Mouse (Mus musculus) fat pad, adult 2 months (tissue): Measurements from ENCODE around the gene Thbs3.

Experiments used
- DNase-seq: peaks from one replicate; pipeline ENCODE4 v3.0.0-alpha.2; 2011; ENCODE audit warnings: low read depth, low spot score; ENCODE audit errors: extremely low read depth

The Thbs3 gene

GRCm38 (mm10) chr3:89226900-89227299 is 11.9 kb downstream of the Thbs3 start, which contains the start of gene Mtx1:
TSS of gene Mtx1 (minus strand) at chr3:89227088.
- DNase-seq = no peak

GRCm38 (mm10) chr3:89227307-89228179 is 12.6 kb downstream of the Thbs3 start:
- no peak for DNase-seq

- DNase-seq = no peak
Observed at GRCm38 (mm10) chr3:89228180-89228549, 13.2 kb downstream of the Thbs3 start.

GRCm38 (mm10) chr3:89228836-89229235 is 13.9 kb downstream of the Thbs3 start, which contains the start of gene Muc1:
TSS of gene Muc1 (plus strand) at chr3:89229057.
- no peak for DNase-seq

GRCm38 (mm10) chr3:89229276-89229675 is 14.3 kb downstream of the Thbs3 start:
- DNase-seq = no peak

- DNase-seq = no peak
Observed at GRCm38 (mm10) chr3:89230561-89230960, 15.6 kb downstream of the Thbs3 start.

- no peak for DNase-seq
Observed at GRCm38 (mm10) chr3:89231345-89231744, 16.4 kb downstream of the Thbs3 start.

GRCm38 (mm10) chr3:89231772-89232275 is 16.8 kb downstream of the Thbs3 start:
- DNase-seq = no peak

- no peak for DNase-seq
Observed at GRCm38 (mm10) chr3:89232614-89233013, 17.6 kb downstream of the Thbs3 start.

GRCm38 (mm10) chr3:89233562-89234110 is 18.7 kb downstream of the Thbs3 start:
- DNase-seq = no peak

GRCm38 (mm10) chr3:89236516-89236915 is 21.5 kb downstream of the Thbs3 start:
- no peak for DNase-seq

- no peak for DNase-seq
Observed at GRCm38 (mm10) chr3:89237682-89238081, 22.7 kb downstream of the Thbs3 start.

- no peak for DNase-seq
Observed at GRCm38 (mm10) chr3:89238494-89238893, 23.5 kb downstream of the Thbs3 start.

- DNase-seq = no peak
Observed at GRCm38 (mm10) chr3:89242331-89242895, 27.4 kb downstream of the Thbs3 start.

GRCm38 (mm10) chr3:89243609-89244008 is 28.6 kb downstream of the Thbs3 start:
- DNase-seq = no peak

GRCm38 (mm10) chr3:89244158-89244981 is 29.4 kb downstream of the Thbs3 start:
- DNase-seq = no peak

- no peak for DNase-seq
Observed at GRCm38 (mm10) chr3:89244982-89245687, 30.2 kb downstream of the Thbs3 start.

GRCm38 (mm10) chr3:89245688-89246171 is 30.8 kb downstream of the Thbs3 start, which contains the start of gene Krtcap2:
TSS of gene Krtcap2 (plus strand) at chr3:89245966.
- no peak for DNase-seq

GRCm38 (mm10) chr3:89246261-89247100 is 31.5 kb downstream of the Thbs3 start, which contains the start of gene Trim46:
TSS of gene Trim46 (minus strand) at chr3:89246309.
- DNase-seq = no peak
